Mouse (Mus musculus) forebrain, embryonic 16.5 days (tissue): Measurements from ENCODE around the gene Sned1. TPM values are rescaled to one million over a fixed set of nuclear protein-coding genes. Genes with fewer than 3 reads are reported as not detected.
"Not testable (repeated sequence)": the region's sequence is repeated elsewhere in the genome, so short reads cannot be mapped to it uniquely, and the experiment has no call there.

Experiments used
- ATAC-seq: fragments of 200-750 bp; cut with Nextera tagmentation; 2 replicates; pipeline ENCODE4 v1.8.0; 2017; ENCODE audit warnings: mild to moderate bottlenecking, moderate library complexity
- H3K27ac ChIP-seq: fragments of 300-500 bp; sonication (generic); 2 replicates; pipeline ENCODE4 v1.5.1; 2014; ENCODE audit warnings: low read length, control low read depth
- H3K27me3 ChIP-seq: fragments of 300-500 bp; sonication (generic); replicated peaks from 2 replicates; pipeline ENCODE4 v1.6.1; 2014; ENCODE audit warnings: low read length; ENCODE audit not compliant: control insufficient read depth, insufficient read depth
- H3K36me3 ChIP-seq: fragments of 300-500 bp; sonication (generic); 2 replicates; pipeline ENCODE4 v1.6.1; 2014; ENCODE audit not compliant: control insufficient read depth, insufficient read depth
- H3K4me1 ChIP-seq: fragments of 300-500 bp; sonication (generic); replicated peaks from 2 replicates; pipeline ENCODE4 v1.6.1; 2014; ENCODE audit warnings: low read length; ENCODE audit not compliant: control insufficient read depth, insufficient read depth
- H3K4me2 ChIP-seq: fragments of 300-500 bp; sonication (generic); 2 replicates; pipeline ENCODE4 v1.6.1; 2014; ENCODE audit warnings: mild to moderate bottlenecking, low read length, control low read depth
- H3K4me3 ChIP-seq: fragments of 300-500 bp; sonication (generic); replicated peaks from 2 replicates; pipeline ENCODE4 v1.5.1; 2014; ENCODE audit warnings: mild to moderate bottlenecking, low read length, control low read depth
- H3K9ac ChIP-seq: fragments of 300-500 bp; sonication (generic); replicated peaks from 2 replicates; pipeline ENCODE4 v1.6.1; 2014; ENCODE audit warnings: low read depth, low read length, control low read depth
- H3K9me3 ChIP-seq: fragments of 300-500 bp; sonication (generic); 2 replicates; pipeline ENCODE4 v1.6.1; 2016; ENCODE audit warnings: low read length; ENCODE audit not compliant: control insufficient read depth
- WGBS: fragments of 180-500 bp; shearing (Covaris S2); extraction: QIAGEN DNeasy Blood & Tissue Kit; methylation state at CpG from one replicate; pipeline ENCODE4 v1.1.7; 2014; 5-methylcytosine and 5-hydroxymethylcytosine counted together
- polyA plus RNA-seq: library from polyadenylated mRNA; unstranded; fragments of >200 nt; fragmentation: Nextera tagmentation; extraction: Ambion mirVana; gene quantifications from 2 replicates; pipeline ENCODE4 v1.2.1, GENCODE M21; 2015

The Sned1 gene
- polyA plus RNA-seq, 1 experiment from 2014 or later: 4.2 TPM

DNA sequence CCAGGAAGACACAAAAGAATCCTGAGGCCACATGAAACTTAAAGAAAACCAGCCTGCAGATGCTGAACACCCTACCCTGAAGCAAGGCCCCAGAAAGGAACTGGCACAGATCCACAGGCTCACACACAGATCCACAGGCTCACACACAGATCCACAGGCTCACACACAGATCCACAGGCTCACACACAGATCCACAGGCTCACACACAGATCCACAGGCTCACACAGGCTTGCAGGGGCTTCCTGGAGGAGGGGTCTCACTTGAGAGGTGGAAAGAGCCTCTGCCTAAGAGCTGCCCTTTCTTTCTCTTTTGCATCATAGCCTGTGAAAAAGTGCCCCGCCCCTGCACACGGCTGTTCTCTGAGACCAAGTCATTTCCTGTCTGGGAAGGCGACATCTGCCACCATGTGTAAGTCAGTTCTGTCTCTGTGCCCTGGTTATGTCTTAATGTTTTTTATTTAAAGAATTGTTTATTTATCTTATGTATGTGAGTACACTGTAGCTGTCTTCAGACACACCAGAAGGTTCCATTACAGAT is 54.1 kb downstream of the Sned1 start:
- H3K27me3 ChIP-seq: no peaks in the 10 kb centered on the region
- no peaks in the 10 kb centered on the region for H3K36me3 ChIP-seq
- H3K9me3 ChIP-seq: no peaks in the 10 kb centered on the region
- WGBS: 66% methylated on average over 3 of the region's 3 CpGs
- ATAC-seq: no peak
- H3K4me1 ChIP-seq: no peaks in the 10 kb centered on the region
- H3K27ac ChIP-seq: no peak overlapping the region
- no peak overlapping the region for H3K9ac ChIP-seq
- no peak overlapping the region for H3K4me3 ChIP-seq
- no peak overlapping the region for H3K4me2 ChIP-seq

DNA sequence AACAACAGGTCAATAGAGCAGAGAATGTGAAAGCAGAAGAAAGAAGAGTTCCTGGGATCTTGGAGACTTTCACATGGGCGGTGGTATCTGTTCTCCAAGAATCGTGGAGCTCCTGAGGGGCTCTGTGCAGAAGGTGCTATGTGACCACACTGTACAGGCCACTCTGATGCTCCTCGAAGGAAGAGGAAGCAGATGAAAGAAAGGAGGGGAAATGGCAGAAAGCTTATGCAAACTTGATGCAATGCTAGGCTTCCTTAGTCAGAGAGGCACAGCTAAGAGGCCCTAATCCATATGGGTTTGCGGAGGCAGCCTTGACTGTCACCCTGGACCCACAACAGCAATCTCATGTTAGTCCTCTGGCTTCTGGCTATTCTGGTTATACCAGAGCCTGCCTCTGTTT is 55.3 kb downstream of the Sned1 start:
- Histone ChIP-seq H3K4me1 (no peaks in the 10 kb centered on the region), H3K27ac (no peak overlapping the region), H3K4me3 (no peak overlapping the region), H3K4me2 (no peak overlapping the region), H3K27me3 (no peaks in the 10 kb centered on the region), H3K36me3 (peaks cover 5% of the 10 kb centered on the region; the same call in 1 of the 2 replicates), H3K9ac (no peak overlapping the region), H3K9me3 (no peaks in the 10 kb centered on the region)
- ATAC-seq: no peak
- WGBS: 85% methylated on average over 4 of the region's 4 CpGs

DNA sequence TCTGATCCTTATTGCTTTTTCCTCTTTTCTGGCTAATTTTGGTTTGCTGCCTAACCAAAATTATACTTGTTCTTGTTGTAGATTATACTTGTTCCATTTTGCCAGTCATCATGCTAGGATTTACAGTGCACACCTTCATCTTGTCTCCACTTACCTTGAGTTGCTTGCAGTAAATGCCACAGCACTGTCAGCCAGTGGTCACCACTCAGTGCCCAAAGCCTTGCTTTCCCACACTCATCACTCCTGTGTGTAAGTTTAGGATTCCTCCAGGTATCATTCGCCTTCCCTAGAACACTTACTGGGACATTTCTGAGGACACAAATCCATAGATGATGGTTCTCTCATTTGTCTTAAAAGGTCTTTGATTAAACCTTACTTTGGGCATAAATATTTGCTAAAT is 56.0 kb downstream of the Sned1 start:
- ATAC-seq: no peak
- Histone ChIP-seq H3K9me3 (no peaks in the 10 kb centered on the region), H3K4me1 (no peaks in the 10 kb centered on the region), H3K9ac (no peak overlapping the region), H3K27me3 (no peaks in the 10 kb centered on the region), H3K4me2 (no peak overlapping the region), H3K4me3 (no peak overlapping the region), H3K36me3 (peaks cover 6% of the 10 kb centered on the region; the same call in 1 of the 2 replicates), H3K27ac (no peak overlapping the region)
- 94% methylated on average over 1 of the region's 1 CpGs for WGBS

DNA sequence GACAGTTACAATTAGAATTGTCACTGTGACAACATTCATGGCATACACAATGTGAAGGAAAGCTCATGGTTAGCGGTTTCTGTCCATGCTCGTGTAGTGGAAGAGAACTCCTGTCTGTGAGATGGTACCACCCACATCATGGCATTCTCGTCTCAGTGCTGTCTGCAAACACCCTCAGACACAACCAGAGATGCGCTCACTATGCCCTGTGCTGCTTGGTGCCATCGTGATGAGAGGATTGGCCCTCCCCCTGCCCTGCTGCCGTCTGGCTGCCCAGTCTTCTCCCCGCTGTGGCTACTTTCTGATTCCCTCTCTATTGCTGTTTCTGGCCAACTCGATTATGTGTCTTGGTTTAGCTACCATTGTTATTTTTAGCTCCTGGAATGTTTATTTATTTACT is 56.4 kb downstream of the Sned1 start:
- no peak overlapping the region for H3K27ac ChIP-seq
- WGBS: 75% methylated on average over 8 of the region's 8 CpGs
- no peak overlapping the region for H3K4me3 ChIP-seq
- no peaks in the 10 kb centered on the region for H3K4me1 ChIP-seq
- no peak overlapping the region for H3K9ac ChIP-seq
- H3K36me3 ChIP-seq: peaks cover 9% of the 10 kb centered on the region; the same call in 1 of the 2 replicates
- ATAC-seq: no peak
- H3K4me2 ChIP-seq: no peak overlapping the region
- no peaks in the 10 kb centered on the region for H3K27me3 ChIP-seq
- H3K9me3 ChIP-seq: no peaks in the 10 kb centered on the region

DNA sequence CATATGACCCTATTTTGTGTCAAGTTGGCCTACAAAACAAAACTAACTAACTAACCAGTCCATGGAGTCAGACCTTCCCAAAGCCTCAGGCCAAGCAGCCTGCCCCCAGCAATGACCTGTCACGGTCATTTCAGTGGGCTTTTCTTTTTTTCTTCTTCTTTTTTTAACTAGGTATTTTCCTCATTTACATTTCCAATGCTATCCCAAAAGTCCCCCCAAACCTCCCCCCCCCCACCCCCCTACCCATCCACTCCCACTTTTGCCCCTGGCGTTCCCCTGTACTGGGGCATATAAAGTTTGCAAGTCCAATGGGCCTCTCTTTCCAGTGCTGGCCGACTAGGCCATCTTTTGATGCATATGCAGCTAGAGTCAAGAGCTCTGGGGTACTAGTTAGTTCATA is 58.9 kb downstream of the Sned1 start:
- H3K4me2 ChIP-seq, H3K36me3 ChIP-seq, H3K4me1 ChIP-seq, H3K27me3 ChIP-seq, H3K9me3 ChIP-seq, H3K4me3 ChIP-seq, ATAC-seq, H3K27ac ChIP-seq, H3K9ac ChIP-seq: not testable (repeated sequence)
- WGBS: 78% methylated on average over 3 of the region's 3 CpGs

DNA sequence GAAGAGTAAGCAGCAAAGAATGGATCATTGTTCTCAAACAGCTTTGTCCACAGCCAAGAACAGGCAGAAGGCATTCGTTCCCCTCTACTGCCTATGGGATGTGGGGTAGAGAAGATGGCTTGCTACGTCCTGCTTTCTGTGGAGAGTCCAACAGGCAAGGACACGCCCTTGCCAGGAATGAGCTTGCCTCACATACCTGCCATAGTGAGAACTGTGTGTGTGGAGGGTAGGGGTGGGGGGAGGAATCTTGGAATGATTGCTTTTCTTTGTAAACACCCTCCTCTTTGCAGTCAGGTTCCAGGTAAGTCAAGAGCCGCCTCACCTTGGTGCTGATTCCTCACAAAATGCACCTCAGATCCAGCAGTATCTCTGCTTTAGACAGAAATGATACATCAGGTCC is 64.2 kb downstream of the Sned1 start:
- Histone ChIP-seq H3K9ac (no peak overlapping the region), H3K4me1 (peaks cover 7% of the 10 kb centered on the region), H3K4me3 (no peak overlapping the region), H3K36me3 (peaks cover 19% of the 10 kb centered on the region), H3K4me2 (no peak overlapping the region), H3K9me3 (no peaks in the 10 kb centered on the region), H3K27me3 (no peaks in the 10 kb centered on the region), H3K27ac (no peak overlapping the region)
- WGBS: 90% methylated on average over 4 of the region's 4 CpGs
- ATAC-seq: no peak

DNA sequence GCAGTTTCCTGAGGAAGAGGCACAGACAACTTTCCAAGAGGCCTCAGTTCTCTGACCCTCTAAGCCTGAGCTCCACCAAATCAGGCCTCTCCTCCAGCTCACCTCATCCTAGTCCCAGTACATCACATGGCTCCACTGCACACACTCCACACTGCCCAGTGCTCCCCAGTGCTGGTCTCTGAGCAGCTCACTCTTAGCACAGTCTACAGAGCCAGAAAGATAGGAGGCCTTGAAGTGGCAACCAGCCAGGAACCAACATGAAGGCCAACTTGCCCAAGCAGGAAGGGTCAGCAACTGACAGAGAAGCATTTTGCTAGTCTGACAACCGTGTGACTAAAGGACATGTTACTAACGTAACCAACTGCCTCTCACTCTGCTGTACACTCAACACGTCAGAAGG is 64.9 kb downstream of the Sned1 start:
- 87% methylated on average over 3 of the region's 3 CpGs for WGBS
- no peak for ATAC-seq
- Histone ChIP-seq H3K9ac (no peak overlapping the region), H3K27ac (no peak overlapping the region), H3K9me3 (no peaks in the 10 kb centered on the region), H3K27me3 (no peaks in the 10 kb centered on the region), H3K4me2 (no peak overlapping the region), H3K4me1 (peaks cover 12% of the 10 kb centered on the region), H3K4me3 (no peak overlapping the region), H3K36me3 (peaks cover 18% of the 10 kb centered on the region)

DNA sequence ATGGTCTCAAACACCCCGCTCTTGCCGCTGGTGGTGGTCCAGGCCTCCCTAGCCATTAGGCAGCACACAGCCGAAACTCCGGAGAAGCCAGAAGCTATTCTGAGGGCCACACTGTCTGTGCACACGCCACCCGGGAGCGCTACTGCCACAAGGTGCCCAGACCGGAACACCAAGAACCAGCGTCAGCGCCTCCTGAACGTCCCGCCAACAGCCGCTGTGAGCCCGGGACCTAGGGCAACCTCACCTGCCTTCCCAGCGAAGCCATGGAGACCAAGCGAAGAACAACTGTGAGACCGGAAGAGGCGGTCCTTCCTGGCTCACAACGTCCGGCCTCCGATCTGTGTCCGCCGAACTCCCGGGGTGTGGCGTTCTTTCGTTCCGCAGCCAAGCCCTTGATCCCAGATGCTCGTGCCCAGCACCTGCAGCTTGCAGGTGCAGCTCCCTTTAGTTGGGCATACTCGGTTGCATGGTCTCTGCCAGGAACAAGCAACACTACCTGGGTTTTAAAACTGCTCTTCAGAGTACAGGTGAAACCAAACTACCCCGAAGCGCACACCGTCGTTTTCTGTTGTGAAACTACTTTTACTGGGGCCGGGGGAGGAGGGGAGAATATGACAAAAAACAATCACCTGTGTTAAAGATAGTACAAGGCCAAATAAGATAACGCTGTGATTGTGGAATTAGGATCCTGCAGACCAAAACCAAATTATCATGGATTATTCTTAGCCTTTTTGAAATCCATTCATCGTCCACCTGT is 70.1 kb downstream of the Sned1 start, which contains the start of gene Mterf4:
Mterf4 (minus strand) TSS at position 335 of the 757 bp plus-strand sequence.
- Histone ChIP-seq H3K4me2 (peak within 1 kb of the TSS; percentile 87), H3K4me3 (peak within 1 kb of the TSS; percentile 85), H3K27ac (peak within 1 kb of the TSS; percentile 10; the same call in 1 of the 2 replicates), H3K27me3 (no peaks in the 10 kb centered on the region), H3K36me3 (peaks cover 8% of the 10 kb centered on the region), H3K4me1 (peaks cover 12% of the 10 kb centered on the region), H3K9me3 (no peaks in the 10 kb centered on the region), H3K9ac (peak within 1 kb of the TSS; percentile 72)
- 6% methylated on average over 36 of the region's 36 CpGs for WGBS
- ATAC-seq: peak; percentile 97

DNA sequence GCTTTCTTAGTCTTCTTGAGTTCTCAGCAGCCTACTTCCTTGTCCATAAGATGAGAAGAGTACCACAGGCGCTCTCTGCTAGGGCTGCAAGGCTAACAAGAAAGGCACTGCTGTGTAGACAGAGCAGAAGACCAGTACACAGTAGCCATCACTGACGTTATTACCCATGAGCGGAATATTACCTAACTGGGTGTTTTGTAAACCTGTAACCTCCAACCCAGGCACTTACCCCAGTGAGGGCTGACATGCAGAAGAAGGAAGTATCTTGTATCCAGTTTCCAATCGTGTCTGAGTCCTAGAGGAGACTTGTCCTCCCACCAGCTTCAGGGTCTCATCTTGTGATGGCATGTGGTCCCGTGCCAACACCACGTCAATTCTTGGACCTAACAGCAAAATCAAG is 88.3 kb downstream of the Sned1 start:
- ATAC-seq: no peak
- 92% methylated on average over 6 of the region's 6 CpGs for WGBS
- H3K27ac ChIP-seq: no peak overlapping the region
- H3K9me3 ChIP-seq: no peaks in the 10 kb centered on the region
- H3K9ac ChIP-seq: no peak overlapping the region
- no peak overlapping the region for H3K4me3 ChIP-seq
- no peaks in the 10 kb centered on the region for H3K27me3 ChIP-seq
- H3K36me3 ChIP-seq: peaks cover 4% of the 10 kb centered on the region; the same call in 1 of the 2 replicates
- H3K4me1 ChIP-seq: no peaks in the 10 kb centered on the region
- no peak overlapping the region for H3K4me2 ChIP-seq
